Mouse (Mus musculus) naive thymus-derived CD4-positive, alpha-beta T cell, adult 2 months (primary cell): ENCODE measurements around the gene Nudt13.

Source experiments
- DNase-seq: peaks from one replicate; pipeline ENCODE4 v3.0.0-alpha.2; 2011; ENCODE audit warnings: low read depth

Nudt13 gene

DNA sequence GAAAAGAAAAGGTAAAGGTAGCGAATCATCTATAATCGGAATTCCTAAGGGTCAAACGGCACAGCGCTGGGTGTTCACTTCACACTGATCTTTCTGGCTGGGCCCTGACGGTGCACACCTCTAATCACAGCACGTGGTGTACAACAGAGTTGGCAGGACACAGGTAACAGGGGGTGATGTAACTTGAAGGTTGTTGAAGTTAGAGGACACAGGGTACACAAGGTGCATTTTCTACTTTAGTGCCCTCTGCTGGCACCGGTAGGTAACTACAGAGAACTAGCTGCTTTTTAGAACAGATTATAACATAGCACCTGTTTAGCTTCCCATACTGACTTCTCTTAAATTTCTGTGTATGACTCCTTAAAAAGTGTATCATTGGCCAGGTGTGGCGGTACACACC is 45.7 kb downstream of the Nudt13 start:
- DNase-seq = peak; percentile 65

DNA sequence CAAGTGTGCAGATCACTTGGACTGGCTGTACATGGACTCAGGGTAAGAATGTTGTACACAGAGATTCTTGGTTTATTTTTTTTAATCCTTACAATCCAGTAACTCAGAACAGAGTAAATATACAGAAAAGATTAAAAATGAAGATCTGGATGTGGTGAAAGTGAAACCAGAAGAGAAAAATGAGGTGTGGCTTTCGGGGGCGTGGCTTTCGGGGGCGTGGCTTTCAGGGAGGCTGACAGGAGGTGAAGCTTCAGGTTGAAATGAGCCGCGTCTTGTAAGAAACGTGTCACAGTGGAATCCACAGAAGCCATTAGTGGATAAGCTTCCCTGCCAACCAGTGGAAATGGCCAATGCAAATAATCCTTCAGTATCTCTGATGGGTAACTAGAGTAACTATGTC is 46.4 kb downstream of the Nudt13 start:
- DNase-seq = peak; percentile 57

DNA sequence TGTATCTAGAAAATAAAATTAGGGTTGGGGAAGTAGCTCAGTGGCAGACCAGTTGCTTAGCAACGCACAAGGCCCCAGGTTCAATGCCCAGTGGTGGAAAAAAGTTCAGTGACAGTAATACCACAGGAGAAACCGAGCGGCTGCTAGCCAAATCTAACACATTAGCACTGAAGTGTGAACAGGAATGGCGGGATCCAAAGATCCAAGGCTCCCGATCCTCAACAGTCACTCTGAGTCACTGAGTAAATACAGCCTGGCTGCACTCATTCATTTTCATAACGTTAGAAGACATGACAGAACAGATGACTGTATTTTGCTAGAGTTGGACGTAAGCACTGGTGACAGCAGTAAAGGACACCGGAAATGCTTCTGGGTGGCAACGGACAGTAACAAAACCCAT is 51.4 kb downstream of the Nudt13 start:
- DNase-seq = no peak

DNA sequence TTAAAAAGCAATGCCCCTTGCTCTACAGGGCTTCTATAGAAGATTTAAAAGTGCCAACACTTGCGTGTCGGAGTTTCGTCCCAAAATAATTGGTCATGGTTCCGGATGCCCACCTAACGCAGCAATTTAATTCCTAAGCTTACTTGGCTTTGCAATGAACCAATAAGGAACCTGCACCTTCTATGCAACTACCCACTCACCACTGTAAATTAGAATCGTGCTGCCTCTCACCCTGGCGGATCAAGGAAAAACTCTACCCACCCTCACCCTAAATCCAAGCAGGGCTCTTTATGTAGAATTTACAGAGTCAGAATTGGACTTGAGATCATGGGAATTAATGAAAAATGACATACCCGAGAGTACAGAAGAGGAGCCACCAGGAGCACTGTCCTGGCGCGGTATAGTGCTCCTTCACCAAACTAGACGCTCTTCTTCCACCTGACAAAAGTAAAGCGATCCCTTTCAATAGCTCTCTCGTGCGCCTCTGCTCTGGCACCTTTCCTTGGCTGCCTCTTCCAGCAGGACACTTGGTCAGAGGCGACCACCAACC is 53.0 kb downstream of the Nudt13 start:
- no peak for DNase-seq

DNA sequence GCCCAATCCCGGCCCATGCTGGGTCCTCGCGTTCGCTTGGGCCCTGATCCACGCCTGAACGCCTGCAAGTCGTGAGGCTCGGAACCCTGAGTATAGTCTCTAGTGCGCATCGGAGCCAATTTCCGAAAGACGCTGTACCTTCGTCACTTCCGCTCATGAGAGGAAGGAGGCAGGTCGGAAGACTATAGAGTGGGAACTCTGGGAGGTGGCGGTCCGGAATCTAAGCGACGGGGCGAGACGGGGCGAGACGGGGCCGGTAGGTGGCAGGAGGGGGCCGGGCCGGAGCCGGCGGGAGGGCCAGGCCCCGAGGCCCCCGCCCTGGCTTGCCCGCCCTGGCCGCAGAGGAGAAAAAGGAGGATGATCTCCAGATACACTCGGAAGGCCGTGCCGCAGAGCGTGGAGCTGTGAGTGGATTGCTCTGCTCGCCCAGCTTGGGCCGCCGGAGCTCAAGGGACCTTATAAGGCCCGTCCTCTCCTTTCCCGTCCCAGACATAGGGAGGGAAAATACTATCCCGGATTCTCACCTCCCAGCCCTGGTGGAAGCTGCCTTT is 53.6 kb downstream of the Nudt13 start, which contains the start of the genes Ecd and Fam149b:
Gene Ecd (minus strand): TSS at position 131 of the 551 bp plus-strand sequence.
Gene Fam149b (plus strand): TSS at position 172 of the 551 bp plus-strand sequence.
- DNase-seq = peak; percentile 97

DNA sequence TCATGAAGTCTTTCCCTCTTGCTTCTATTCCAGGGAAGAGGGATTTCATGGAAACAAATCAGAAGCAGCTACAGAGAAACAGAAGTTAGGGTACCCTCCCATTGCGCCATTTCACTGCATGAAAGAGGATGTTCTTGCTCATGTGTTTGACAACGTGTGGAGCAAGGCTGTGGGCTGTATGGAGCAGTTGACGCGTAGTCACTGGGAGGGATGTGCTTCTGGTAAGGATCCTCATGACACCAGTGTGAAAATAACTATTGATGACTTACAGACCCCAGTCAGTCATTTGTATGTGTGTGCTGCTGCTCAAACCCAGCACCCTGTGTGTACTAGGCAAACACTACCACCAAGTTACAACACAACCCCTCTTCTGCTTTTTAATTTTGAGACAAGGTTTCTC is 68.7 kb downstream of the Nudt13 start:
- no peak for DNase-seq
